Mouse (Mus musculus) stomach, embryonic 16.5 days (tissue): Measurements from ENCODE around the gene Tspan4. TPM values are rescaled to one million over a fixed set of nuclear protein-coding genes. Genes with fewer than 3 reads are reported as not detected.
A peak's percentile ranks its signal among the peaks of the same experiment; 100 is the strongest.

Experiments
- ATAC-seq: fragments of 200-750 bp; cut with Nextera tagmentation; 2 replicates; pipeline ENCODE4 v1.8.0; 2017; ENCODE audit warnings: moderate number of reproducible peaks, moderate TSS enrichment; ENCODE audit not compliant: insufficient read depth, low FRiP score
- H3K27ac ChIP-seq: fragments of 300-500 bp; sonication (generic); 2 replicates; pipeline ENCODE4 v1.5.1; 2014; ENCODE audit warnings: low read length
- H3K27me3 ChIP-seq: fragments of 300-500 bp; sonication (generic); 2 replicates; pipeline ENCODE4 v1.6.1; 2014; ENCODE audit warnings: low read length, control low read depth, mixed read lengths; ENCODE audit not compliant: control insufficient read depth, insufficient read depth
- H3K36me3 ChIP-seq: fragments of 300-500 bp; sonication (generic); 2 replicates; pipeline ENCODE4 v1.6.1; 2014; ENCODE audit warnings: low read length; ENCODE audit not compliant: control insufficient read depth, insufficient read depth
- H3K4me1 ChIP-seq: fragments of 300-500 bp; sonication (generic); 2 replicates; pipeline ENCODE4 v1.6.1; 2014; ENCODE audit warnings: low read length, control low read depth, mixed read lengths; ENCODE audit not compliant: control insufficient read depth, insufficient read depth
- H3K4me2 ChIP-seq: fragments of 300-500 bp; sonication (generic); 2 replicates; pipeline ENCODE4 v1.6.1; 2014; ENCODE audit warnings: low read depth, low read length, mixed read lengths
- H3K4me3 ChIP-seq: fragments of 300-500 bp; sonication (generic); replicated peaks from 2 replicates; pipeline ENCODE4 v1.5.1; 2014; ENCODE audit warnings: mild to moderate bottlenecking, low read length
- H3K9ac ChIP-seq: fragments of 300-500 bp; sonication (generic); 2 replicates; pipeline ENCODE4 v1.6.1; 2014; ENCODE audit warnings: low read length
- H3K9me3 ChIP-seq: fragments of 300-500 bp; sonication (generic); replicated peaks from 2 replicates; pipeline ENCODE4 v1.6.1; 2016; ENCODE audit warnings: low read length, control low read depth; ENCODE audit not compliant: control insufficient read depth
- WGBS: fragments of 180-500 bp; shearing (Covaris S2); extraction: QIAGEN DNeasy Blood & Tissue Kit; methylation state at CpG from one replicate; pipeline ENCODE4 v1.1.7; 2014; 5-methylcytosine and 5-hydroxymethylcytosine counted together
- polyA plus RNA-seq: library from polyadenylated mRNA; unstranded; fragments of >200 nt; fragmentation: Nextera tagmentation; extraction: Ambion mirVana; gene quantifications from 2 replicates; pipeline ENCODE4 v1.2.1, GENCODE M21; 2015

Gene Tspan4
- polyA plus RNA-seq, 1 experiment from 2014 or later = 69.6 TPM

DNA sequence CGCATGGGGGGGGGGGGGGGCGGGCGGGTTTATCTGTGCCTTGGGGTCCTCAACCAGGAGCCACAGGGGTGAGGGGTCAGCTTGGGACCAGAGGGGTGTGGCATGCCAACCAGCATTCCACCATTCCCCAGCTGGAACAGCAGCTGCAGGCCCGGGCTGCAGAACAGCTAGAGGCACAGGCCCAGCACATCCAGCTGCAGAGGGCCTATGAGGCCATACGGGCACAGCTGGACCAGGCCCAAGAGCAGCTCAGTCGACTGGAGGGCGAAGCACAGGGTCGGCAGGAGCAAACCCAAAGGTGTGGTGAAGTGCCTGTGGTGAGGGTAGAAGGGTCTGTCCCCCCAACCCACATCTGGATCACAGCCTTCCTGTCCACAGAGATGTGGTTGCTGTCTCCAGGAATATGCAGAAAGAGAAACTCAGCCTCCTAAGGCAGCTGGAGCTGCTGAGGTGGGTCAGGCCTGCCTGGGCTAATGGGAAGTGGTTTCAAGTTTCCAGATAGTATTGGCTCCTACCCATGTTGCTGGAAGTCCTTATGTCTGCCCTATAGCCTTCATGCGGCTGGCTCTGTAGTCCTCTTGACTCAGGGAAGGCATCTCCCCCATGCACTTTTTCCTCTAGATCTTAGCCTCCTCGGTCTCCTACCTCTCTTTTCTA lies 9.5 kb upstream of the Tspan4 start:
- Histone ChIP-seq H3K27me3 (peaks cover 24% of the 10 kb centered on the region), H3K4me2 (peak overlapping the region; percentile 45), H3K27ac (no peak overlapping the region), H3K9me3 (no peaks in the 10 kb centered on the region), H3K4me3 (no peak overlapping the region), H3K36me3 (peaks cover 8% of the 10 kb centered on the region; the same call in 1 of the 2 replicates), H3K9ac (peak overlapping the region; percentile 59; the same call in 1 of the 2 replicates), H3K4me1 (peaks cover 58% of the 10 kb centered on the region)
- 40% methylated on average over 8 of the region's 10 CpGs for WGBS
- no peak for ATAC-seq

DNA sequence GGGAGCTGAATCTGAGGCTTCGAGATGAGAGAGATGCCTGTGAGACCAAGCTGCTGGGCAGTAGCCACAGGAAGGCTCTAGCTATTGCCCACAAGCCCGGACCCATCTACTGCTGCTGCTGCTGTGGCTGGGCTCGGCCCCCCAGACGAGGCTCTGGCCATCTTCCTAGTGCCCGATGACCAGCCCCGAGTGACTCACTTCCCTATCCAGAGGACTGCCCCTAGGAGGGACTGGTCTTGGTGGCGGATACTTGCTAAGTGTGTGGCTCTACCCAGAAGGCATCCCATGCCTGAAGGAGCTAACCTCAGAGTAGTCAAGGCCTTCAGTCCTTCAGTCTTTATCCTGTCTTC lies 9.0 kb upstream of the Tspan4 start:
- Histone ChIP-seq H3K9ac (no peak overlapping the region), H3K9me3 (no peaks in the 10 kb centered on the region), H3K36me3 (peaks cover 8% of the 10 kb centered on the region; the same call in 1 of the 2 replicates), H3K27me3 (peaks cover 20% of the 10 kb centered on the region), H3K27ac (no peak overlapping the region), H3K4me3 (no peak overlapping the region), H3K4me2 (no peak overlapping the region), H3K4me1 (peaks cover 53% of the 10 kb centered on the region)
- ATAC-seq = no peak
- 79% methylated on average over 7 of the region's 7 CpGs for WGBS

GRCm38 (mm10) chr7:141466607-141467148 lies 8.4 kb upstream of the Tspan4 start:
- H3K27ac ChIP-seq = peak overlapping the region; percentile 94
- H3K36me3 ChIP-seq = peaks cover 14% of the 10 kb centered on the region
- H3K27me3 ChIP-seq = peaks cover 18% of the 10 kb centered on the region; the same call in 1 of the 2 replicates
- H3K4me1 ChIP-seq = peaks cover 46% of the 10 kb centered on the region
- no peaks in the 10 kb centered on the region for H3K9me3 ChIP-seq
- no peak for ATAC-seq
- peak overlapping the region; percentile 90 for H3K9ac ChIP-seq
- WGBS = 54% methylated on average over 10 of the region's 10 CpGs
- H3K4me2 ChIP-seq = peak overlapping the region; percentile 83
- H3K4me3 ChIP-seq = peak overlapping the region; percentile 87

DNA sequence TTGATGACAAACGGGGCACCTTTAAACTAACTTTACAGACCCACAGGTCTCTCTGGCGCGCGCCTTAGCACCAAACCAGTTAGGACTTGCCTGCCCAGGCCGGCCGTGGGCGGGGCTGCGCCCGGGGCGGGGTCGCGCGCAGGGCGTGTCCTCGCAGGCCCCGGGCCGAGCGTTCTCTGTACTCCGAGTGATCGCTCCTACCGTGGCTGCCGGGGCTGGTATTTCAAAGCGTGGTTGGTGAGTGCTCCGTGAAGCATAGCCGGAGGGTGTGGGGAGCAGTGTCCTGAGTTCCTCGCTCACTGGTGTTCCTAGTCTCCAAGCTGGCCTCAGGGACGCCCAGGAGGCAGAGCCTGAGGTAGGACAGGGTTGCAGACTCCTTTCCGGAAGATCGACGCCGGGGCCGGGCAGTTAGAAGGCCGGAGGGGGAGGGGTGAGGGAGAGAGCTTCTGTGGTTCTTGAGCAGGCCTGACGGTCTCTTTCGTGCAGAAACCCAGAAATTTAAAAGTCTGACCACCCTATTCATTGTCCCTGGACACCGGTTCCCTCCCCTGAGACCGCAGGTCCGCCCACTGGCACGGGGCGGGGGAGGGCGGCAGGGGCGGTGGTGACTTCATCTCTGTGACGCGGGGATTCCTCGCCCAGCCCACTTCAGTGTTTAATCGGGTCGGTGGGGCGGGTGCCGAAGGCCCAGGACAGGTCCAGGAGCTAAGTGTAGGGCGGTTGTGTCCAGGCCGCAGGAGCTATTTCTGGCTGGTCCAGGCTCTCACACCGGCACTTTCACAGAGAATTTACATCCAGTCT lies 7.6 kb upstream of the Tspan4 start, which contains the start of gene Cd151:
Gene Cd151, plus strand, starts transcription at position 163 of the 801 bp plus-strand sequence.
- WGBS = under 1% methylated on average over 52 of the region's 52 CpGs
- Histone ChIP-seq H3K36me3 (peaks cover 14% of the 10 kb centered on the region), H3K4me3 (peak within 1 kb of the TSS; percentile 87), H3K9me3 (no peaks in the 10 kb centered on the region), H3K4me1 (peaks cover 42% of the 10 kb centered on the region), H3K27ac (peak within 1 kb of the TSS; percentile 94), H3K9ac (peak within 1 kb of the TSS; percentile 90), H3K27me3 (peaks cover 16% of the 10 kb centered on the region; the same call in 1 of the 2 replicates), H3K4me2 (peak within 1 kb of the TSS; percentile 83)
- peak; percentile 88 for ATAC-seq

- peak overlapping the region; percentile 90 for H3K9ac ChIP-seq
- H3K36me3 ChIP-seq = peaks cover 14% of the 10 kb centered on the region
- WGBS = 7% methylated on average over 5 of the region's 5 CpGs
- no peaks in the 10 kb centered on the region for H3K9me3 ChIP-seq
- H3K27ac ChIP-seq = peak overlapping the region; percentile 94
- peaks cover 12% of the 10 kb centered on the region; the same call in 1 of the 2 replicates for H3K27me3 ChIP-seq
- H3K4me1 ChIP-seq = peaks cover 42% of the 10 kb centered on the region
- H3K4me2 ChIP-seq = peak overlapping the region; percentile 83
- peak overlapping the region; percentile 87 for H3K4me3 ChIP-seq
- ATAC-seq = no peak
Observed at GRCm38 (mm10) chr7:141468164-141468521, 6.9 kb upstream of the Tspan4 start.

- H3K4me3 ChIP-seq = peak overlapping the region; percentile 87
- peaks cover 6% of the 10 kb centered on the region; the same call in 1 of the 2 replicates for H3K27me3 ChIP-seq
- peak overlapping the region; percentile 83 for H3K4me2 ChIP-seq
- H3K36me3 ChIP-seq = peaks cover 14% of the 10 kb centered on the region
- peak; percentile 70 for ATAC-seq
- peak overlapping the region; percentile 90 for H3K9ac ChIP-seq
- H3K9me3 ChIP-seq = no peaks in the 10 kb centered on the region
- H3K4me1 ChIP-seq = peaks cover 42% of the 10 kb centered on the region
- 7% methylated on average over 8 of the region's 8 CpGs for WGBS
- peak overlapping the region; percentile 94 for H3K27ac ChIP-seq
Observed at GRCm38 (mm10) chr7:141468522-141469211, 6.4 kb upstream of the Tspan4 start.

GRCm38 (mm10) chr7:141469352-141469751 lies 5.7 kb upstream of the Tspan4 start:
- Histone ChIP-seq H3K4me2 (peak overlapping the region; percentile 83), H3K4me1 (peaks cover 49% of the 10 kb centered on the region), H3K27me3 (peaks cover 3% of the 10 kb centered on the region; the same call in 1 of the 2 replicates), H3K36me3 (peaks cover 14% of the 10 kb centered on the region), H3K27ac (peak overlapping the region; percentile 94), H3K4me3 (peak overlapping the region; percentile 87), H3K9ac (peak overlapping the region; percentile 90), H3K9me3 (no peaks in the 10 kb centered on the region)
- no peak for ATAC-seq
- 82% methylated on average over 6 of the region's 6 CpGs for WGBS

GRCm38 (mm10) chr7:141469901-141470636 lies 5.0 kb upstream of the Tspan4 start:
- H3K27ac ChIP-seq = no peak overlapping the region
- 93% methylated on average over 18 of the region's 18 CpGs for WGBS
- peaks cover under 1% of the 10 kb centered on the region; the same call in 1 of the 2 replicates for H3K27me3 ChIP-seq
- no peak for ATAC-seq
- H3K9ac ChIP-seq = no peak overlapping the region; the same call in 1 of the 2 replicates
- H3K4me2 ChIP-seq = no peak overlapping the region
- H3K4me3 ChIP-seq = no peak overlapping the region
- H3K36me3 ChIP-seq = peaks cover 14% of the 10 kb centered on the region
- H3K9me3 ChIP-seq = no peaks in the 10 kb centered on the region
- peaks cover 44% of the 10 kb centered on the region for H3K4me1 ChIP-seq
